ENCODE assay signal across 9 mouse cellular contexts in genomic region chr10:75828500-75828931, GRCm38 (mm10). TPM values are rescaled to one million over a fixed set of nuclear protein-coding genes. Genes with fewer than 3 reads are reported as not detected.
DNase-seq lines count a peak whose midpoint lies in the region; ATAC-seq lines count a peak whose summit lies in the region.
"Had no signal": no experiment of that assay in that cellular context is flagged by ENCODE, and none has a peak within 500 bp of the region (broad histone marks: within the 10 kb centered on the region; RNA-seq: fewer than 3 reads in every experiment).

No protein-coding gene starts in this region.

- peaks cover 2% of the 10 kb centered on the region for H3K4me1 ChIP-seq in liver, embryonic 16.5 days (ENCODE audit: control insufficient read depth, low read depth, low read length)
- peaks cover 2% of the 10 kb centered on the region; the same call in 1 of the 2 replicates for H3K4me1 ChIP-seq in liver, embryonic 11.5 days (replicated peaks; ENCODE audit: control insufficient read depth, insufficient read depth, low read length)

- H3K4me2 ChIP-seq in liver, embryonic 16.5 days (ENCODE audit: low read depth, low read length), result no peak overlapping the region
- no peak overlapping the region for H3K4me2 ChIP-seq in liver, embryonic 11.5 days
- H3K4me2 ChIP-seq: neural tube, embryonic 13.5 days had no signal

- H3K9ac ChIP-seq in liver, embryonic 16.5 days (ENCODE audit: low read depth, low read length), result no peak overlapping the region
- H3K9ac ChIP-seq in liver, embryonic 11.5 days (ENCODE audit: low read depth, low read length), result no peak overlapping the region
- H3K9ac ChIP-seq: neural tube, embryonic 13.5 days had no signal

- H3K9me3 ChIP-seq in liver, embryonic 16.5 days (replicated peaks; ENCODE audit: control insufficient read depth, low read length), result no peaks in the 10 kb centered on the region
- no peaks in the 10 kb centered on the region for H3K9me3 ChIP-seq in liver, embryonic 11.5 days (ENCODE audit: control insufficient read depth, low read length)
- H3K9me3 ChIP-seq: neural tube, embryonic 13.5 days had no signal

- ATAC-seq in liver, embryonic 16.5 days (ENCODE audit: low read depth), result peak; percentile 37; the same call in 1 of the 2 replicates
- no peak for ATAC-seq in liver, embryonic 11.5 days (replicated peaks; ENCODE audit: low FRiP score)
- ATAC-seq in common myeloid progenitor, adult 5-6 weeks (replicated peaks; ENCODE audit: low read depth, poor library complexity, severe bottlenecking), result peak; percentile 59
- ATAC-seq in megakaryocyte progenitor cell, adult 5-6 weeks (replicated peaks; ENCODE audit: poor library complexity), result peak; percentile 68

- DNase-seq in liver, embryonic 11.5 days (ENCODE audit: low spot score), result no peak
- DNase-seq in adrenal gland, postnatal 36 days, result peak; percentile 26 to 55
- DNase-seq in kidney, adult 9 months, result peak; percentile 63
- DNase-seq in thymus, adult 18-20 months, result no peak
- no peak for DNase-seq in urinary bladder, adult 18-20 months (ENCODE audit: low spot score in 2 of 2)

- no peaks in the 10 kb centered on the region for H3K36me3 ChIP-seq in liver, embryonic 16.5 days (ENCODE audit: control insufficient read depth, insufficient read depth)
- H3K36me3 ChIP-seq in liver, embryonic 11.5 days (ENCODE audit: control insufficient read depth, insufficient read depth, low read length), result no peaks in the 10 kb centered on the region
- H3K36me3 ChIP-seq: neural tube, embryonic 13.5 days had no signal

- H3K27ac ChIP-seq in liver, embryonic 16.5 days (ENCODE audit: low read length), result no peak overlapping the region
- H3K27ac ChIP-seq in liver, embryonic 11.5 days (ENCODE audit: low read depth, low read length), result no peak overlapping the region
- H3K27ac ChIP-seq: neural tube, embryonic 13.5 days had no signal

- H3K4me3 ChIP-seq in liver, embryonic 16.5 days (ENCODE audit: low read depth, low read length), result no peak overlapping the region
- no peak overlapping the region for H3K4me3 ChIP-seq in liver, embryonic 11.5 days (ENCODE audit: low read depth, low read length)
- H3K4me3 ChIP-seq: neural tube, embryonic 13.5 days had no signal

- H3K27me3 ChIP-seq in liver, embryonic 16.5 days (ENCODE audit: control insufficient read depth, insufficient read depth, low read depth, low read length), result peaks cover 3% of the 10 kb centered on the region
- H3K27me3 ChIP-seq in liver, embryonic 11.5 days (replicated peaks; ENCODE audit: control insufficient read depth, insufficient read depth, low read length), result no peaks in the 10 kb centered on the region

RNA-seq across cellular contexts. Expression of gene Gstt4, which starts 6.2 kb away (rescaled TPM):
- polyA plus RNA-seq in liver, embryonic 16.5 days (2015; fragmentation: Nextera tagmentation; extraction: Ambion mirVana), result not detected in 2 replicates
- polyA plus RNA-seq in liver, embryonic 11.5 days (2014; fragmentation: Nextera tagmentation; extraction: Ambion mirVana), result not detected in 2 replicates
- not detected for total RNA-seq in adrenal gland, postnatal 36 days (2021)
- total RNA-seq in common myeloid progenitor, adult 5-6 weeks (2017), result not detected in 2 replicates
- total RNA-seq in megakaryocyte progenitor cell, adult 5-6 weeks (2015), result not detected in 2 replicates
- not detected in 2 replicates for total RNA-seq in megakaryocyte progenitor cell, adult 5-6 weeks (2017)
- polyA plus RNA-seq: neural tube, embryonic 13.5 days had no signal

RNA-seq across cellular contexts. Expression of gene Gstt2, which starts 8.7 kb away (rescaled TPM):
- 54.3 and 56.7 TPM in 2 replicates for polyA plus RNA-seq in liver, embryonic 16.5 days (2015; fragmentation: Nextera tagmentation; extraction: Ambion mirVana)
- 38.4 and 39.6 TPM in 2 replicates for polyA plus RNA-seq in liver, embryonic 11.5 days (2014; fragmentation: Nextera tagmentation; extraction: Ambion mirVana)
- 10 to 100 TPM; 30.0 to 32.0 TPM for total RNA-seq in adrenal gland, postnatal 36 days (2021)
- total RNA-seq in common myeloid progenitor, adult 5-6 weeks (2017), result 10.7 and 19.0 TPM in 2 replicates
- total RNA-seq in megakaryocyte progenitor cell, adult 5-6 weeks (2015), result 23.8 and 24.1 TPM in 2 replicates
- 14.2 and 21.6 TPM in 2 replicates for total RNA-seq in megakaryocyte progenitor cell, adult 5-6 weeks (2017)

RNA-seq across cellular contexts. Expression of gene Gstt1, which starts 30.1 kb away (rescaled TPM):
- 181 and 217 TPM in 2 replicates for polyA plus RNA-seq in liver, embryonic 16.5 days (2015; fragmentation: Nextera tagmentation; extraction: Ambion mirVana)
- polyA plus RNA-seq in liver, embryonic 11.5 days (2014; fragmentation: Nextera tagmentation; extraction: Ambion mirVana), result 40.7 and 43.0 TPM in 2 replicates
- 10 to 100 TPM; 37.6 to 47.8 TPM for total RNA-seq in adrenal gland, postnatal 36 days (2021)
- total RNA-seq in common myeloid progenitor, adult 5-6 weeks (2017), result 0.63 and 0.96 TPM in 2 replicates
- not detected in 2 replicates for total RNA-seq in megakaryocyte progenitor cell, adult 5-6 weeks (2015)
- total RNA-seq in megakaryocyte progenitor cell, adult 5-6 weeks (2017), result 2.3 TPM in 1 of 2 replicates, not detected in the other

RNA-seq across cellular contexts. Expression of gene Mif, which starts 31.5 kb away (rescaled TPM):
- 906 and 964 TPM in 2 replicates for polyA plus RNA-seq in liver, embryonic 16.5 days (2015; fragmentation: Nextera tagmentation; extraction: Ambion mirVana)
- 2,667 and 2,772 TPM in 2 replicates for polyA plus RNA-seq in liver, embryonic 11.5 days (2014; fragmentation: Nextera tagmentation; extraction: Ambion mirVana)
- 100 to 1,000 TPM; 313 to 319 TPM for total RNA-seq in adrenal gland, postnatal 36 days (2021)
- total RNA-seq in common myeloid progenitor, adult 5-6 weeks (2017), result 521 and 525 TPM in 2 replicates
- 477 and 576 TPM in 2 replicates for total RNA-seq in megakaryocyte progenitor cell, adult 5-6 weeks (2015)
- 746 and 790 TPM in 2 replicates for total RNA-seq in megakaryocyte progenitor cell, adult 5-6 weeks (2017)

RNA-seq across cellular contexts. Expression of gene Gstt3, which starts 47.3 kb away (rescaled TPM):
- polyA plus RNA-seq in liver, embryonic 16.5 days (2015; fragmentation: Nextera tagmentation; extraction: Ambion mirVana), result 14.1 and 16.3 TPM in 2 replicates
- polyA plus RNA-seq in liver, embryonic 11.5 days (2014; fragmentation: Nextera tagmentation; extraction: Ambion mirVana), result 6.3 and 7.9 TPM in 2 replicates
- 10 to 100 TPM; 14.9 to 28.7 TPM for total RNA-seq in adrenal gland, postnatal 36 days (2021)
- total RNA-seq in common myeloid progenitor, adult 5-6 weeks (2017), result 2.3 and 7.5 TPM in 2 replicates
- total RNA-seq in megakaryocyte progenitor cell, adult 5-6 weeks (2015), result 4.9 and 5.5 TPM in 2 replicates
- 3.2 and 4.7 TPM in 2 replicates for total RNA-seq in megakaryocyte progenitor cell, adult 5-6 weeks (2017)

Comparison
In these comparisons a context has a peak if more than half of its experiments do, and no peak if none do; other contexts are left out.
1. DNase-seq: peak in adrenal gland, postnatal 36 days (2 of 2) and kidney, adult 9 months (single experiment); none in liver, embryonic 11.5 days (single experiment), thymus, adult 18-20 months (0 of 2) and urinary bladder, adult 18-20 months (0 of 2).
2. RNA of gene Gstt1, which starts 30.1 kb away (total RNA-seq): 37.6 to 47.8 TPM in adrenal gland, postnatal 36 days; 2.3 TPM in megakaryocyte progenitor cell, adult 5-6 weeks and 0.63 to 0.96 TPM in common myeloid progenitor, adult 5-6 weeks; every median in the first group is over 10 times any median in the second.